Mouse (Mus musculus) brain, adult 10 weeks (tissue): ENCODE results near the gene Olfr1461. TPM values are rescaled to one million over a fixed set of nuclear protein-coding genes. Genes with fewer than 3 reads are reported as not detected.

Experiments
- polyA plus RNA-seq: library from polyadenylated mRNA; stranded (reverse); fragments of 350-450 nt; fragmentation: Illumina TruSeq; extraction: RNeasy Lipid Tissue Mini Kit (QIAGEN cat#74804); gene quantifications from one replicate; pipeline ENCODE4 v1.2.3, GENCODE M21; 2015; ENCODE audit warnings: low read depth, low replicate concordance

Olfr1461 gene
- polyA plus RNA-seq = not detected

DNA sequence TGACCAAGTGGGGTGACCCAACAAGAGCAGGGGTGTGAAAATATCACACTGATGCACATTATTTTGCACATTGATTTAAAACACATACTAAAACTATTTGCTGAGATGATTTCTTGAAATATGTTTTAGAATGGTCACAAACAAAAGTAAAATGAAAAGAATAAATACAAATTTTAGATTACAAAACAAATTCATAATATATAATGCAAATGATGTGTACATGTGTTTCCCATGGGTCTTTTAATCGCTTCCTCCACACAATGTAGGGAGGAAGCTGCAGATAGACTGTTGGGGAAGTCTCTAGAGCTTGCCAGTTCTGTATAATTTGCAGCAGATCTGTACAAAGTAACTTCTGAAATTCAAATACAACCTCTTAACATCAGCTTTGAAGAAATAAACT is at the start of gene Olfr1461:
Olfr1461 (plus strand) TSS at position 301 of the 400 bp plus-strand sequence.

DNA sequence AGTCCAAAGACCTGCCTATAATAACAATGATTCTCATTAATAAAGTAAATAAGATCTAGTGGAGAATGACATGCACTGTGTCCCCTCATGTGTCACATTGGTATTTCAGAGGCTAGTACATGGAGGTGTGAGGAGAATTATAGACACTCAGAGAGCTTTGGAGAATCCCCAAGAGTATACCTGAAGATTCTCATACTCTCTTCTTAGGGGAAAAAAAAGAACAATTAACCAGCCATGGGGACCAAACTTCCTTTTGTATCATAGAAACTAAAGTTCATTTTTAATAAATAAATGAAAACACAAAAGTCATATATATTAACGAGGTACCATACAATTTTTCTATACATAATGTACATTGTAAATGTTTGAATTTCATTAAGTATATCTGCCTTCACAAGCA is 13.4 kb upstream of the Olfr1461 start, which contains the start of gene Olfr1459:
Olfr1459 (minus strand) TSS at position 101 of the 400 bp plus-strand sequence.

DNA sequence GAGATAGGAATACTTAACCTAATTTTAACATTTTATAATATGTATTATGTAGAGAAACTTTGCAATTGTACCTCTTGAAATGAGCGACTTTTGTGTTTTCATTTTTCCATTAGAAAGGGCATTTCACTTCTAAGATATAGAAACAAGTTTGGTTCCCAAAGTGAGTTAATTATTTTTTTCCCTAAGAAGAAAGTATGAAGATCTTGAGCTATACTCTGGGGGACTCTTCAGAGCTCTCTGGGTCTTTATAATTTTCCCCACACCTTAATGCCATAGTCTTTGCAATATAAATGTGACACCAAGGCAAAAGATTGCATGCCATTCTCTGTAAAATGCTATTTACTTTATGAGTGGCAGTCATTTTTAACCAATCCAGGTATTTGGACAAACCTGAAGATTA is 22.6 kb downstream of the Olfr1461 start, which contains the start of gene Olfr1462:
Olfr1462 (plus strand) TSS at position 301 of the 400 bp plus-strand sequence.

Other genes with a start within 250 kb of the Olfr1461 start
- not detected for gene Olfr1448, start 238.6 kb upstream of the Olfr1461 start, polyA plus RNA-seq
- not detected for gene Olfr1449, start 232.2 kb upstream of the Olfr1461 start, polyA plus RNA-seq
- gene Olfr1450, start 212.7 kb upstream of the Olfr1461 start, polyA plus RNA-seq = not detected
- gene Olfr1451, start 168.0 kb upstream of the Olfr1461 start, polyA plus RNA-seq = not detected
- not detected for gene Olfr1453, start 134.7 kb upstream of the Olfr1461 start, polyA plus RNA-seq
- not detected for gene Olfr1454, start 102.4 kb upstream of the Olfr1461 start, polyA plus RNA-seq
- gene Olfr1457, start 65.1 kb upstream of the Olfr1461 start, polyA plus RNA-seq = not detected
- gene Olfr1458, start 56.2 kb upstream of the Olfr1461 start, polyA plus RNA-seq = not detected
- gene Olfr1459, start 13.5 kb upstream of the Olfr1461 start, polyA plus RNA-seq = not detected
- not detected for gene Olfr1462, start 22.7 kb downstream of the Olfr1461 start, polyA plus RNA-seq
- gene Olfr1463, start 68.3 kb downstream of the Olfr1461 start, polyA plus RNA-seq = not detected
- not detected for gene Olfr1465, start 152.5 kb downstream of the Olfr1461 start, polyA plus RNA-seq
- gene Olfr1466, start 175.9 kb downstream of the Olfr1461 start, polyA plus RNA-seq = not detected
- not detected for gene Olfr1467, start 199.2 kb downstream of the Olfr1461 start, polyA plus RNA-seq
- not detected for gene Olfr1469, start 244.8 kb downstream of the Olfr1461 start, polyA plus RNA-seq